Mouse (Mus musculus): Measurements from ENCODE around the gene Tbxas1.
A peak's percentile ranks its signal among the peaks of the same experiment; 100 is the strongest.

The Tbxas1 gene

GRCm38 (mm10) chr6:39054878-39055508 is 179.8 kb downstream of the Tbxas1 start:
- no peak for DNase-seq

GRCm38 (mm10) chr6:39055831-39056261 is 180.6 kb downstream of the Tbxas1 start:
- DNase-seq: no peak

- no peak for DNase-seq
These were observed 182.0 kb downstream of the Tbxas1 start for GRCm38 (mm10) chr6:39057161-39057560.

- no peak for DNase-seq
These were observed 183.2 kb downstream of the Tbxas1 start for GRCm38 (mm10) chr6:39058389-39058788.

GRCm38 (mm10) chr6:39058936-39059335 is 183.7 kb downstream of the Tbxas1 start:
- no peak for DNase-seq

- peak; percentile 63 to 85 for DNase-seq
These were observed 184.6 kb downstream of the Tbxas1 start for GRCm38 (mm10) chr6:39059547-39060497.

- no peak for DNase-seq
These were observed 186.0 kb downstream of the Tbxas1 start for GRCm38 (mm10) chr6:39061180-39061579.

GRCm38 (mm10) chr6:39063541-39063940 is 188.3 kb downstream of the Tbxas1 start:
- DNase-seq: no peak

- peak; percentile 80 to 85 for DNase-seq
These were observed 191.9 kb downstream of the Tbxas1 start for GRCm38 (mm10) chr6:39066935-39067578.

GRCm38 (mm10) chr6:39072664-39073063 is 197.5 kb downstream of the Tbxas1 start:
- DNase-seq: no peak

- DNase-seq: no peak
These were observed 199.0 kb downstream of the Tbxas1 start for GRCm38 (mm10) chr6:39074186-39074585.

- no peak for DNase-seq
These were observed 201.3 kb downstream of the Tbxas1 start for GRCm38 (mm10) chr6:39076498-39076897.

GRCm38 (mm10) chr6:39104631-39105030 is 229.4 kb downstream of the Tbxas1 start:
- no peak for DNase-seq

- no peak for DNase-seq
These were observed 231.6 kb downstream of the Tbxas1 start for GRCm38 (mm10) chr6:39106812-39107211.

GRCm38 (mm10) chr6:39112701-39113100 is 237.5 kb downstream of the Tbxas1 start:
- DNase-seq: no peak

- DNase-seq: no peak
These were observed 237.9 kb downstream of the Tbxas1 start for GRCm38 (mm10) chr6:39113141-39113540.

- DNase-seq: no peak
These were observed 240.2 kb downstream of the Tbxas1 start for GRCm38 (mm10) chr6:39115438-39115837.

- peak; percentile 88 to 92 for DNase-seq
These were observed 242.6 kb downstream of the Tbxas1 start, which contains the start of gene Parp12 for GRCm38 (mm10) chr6:39117584-39118455. TSS of gene Parp12 (minus strand) at chr6:39118349.

- no peak for DNase-seq
These were observed 243.3 kb downstream of the Tbxas1 start for GRCm38 (mm10) chr6:39118456-39118881.

- no peak for DNase-seq
These were observed 245.5 kb downstream of the Tbxas1 start for GRCm38 (mm10) chr6:39120685-39121084.

GRCm38 (mm10) chr6:39124719-39125118 is 249.5 kb downstream of the Tbxas1 start:
- no peak for DNase-seq

GRCm38 (mm10) chr6:39131480-39131879 is 256.3 kb downstream of the Tbxas1 start:
- no peak for DNase-seq

Measured in lung, postnatal 4 days (tissue).